In genomic region chr13:69547488-69548180, GRCm38 (mm10) we compare ENCODE assay signal across 17 mouse cellular contexts.
"Had no signal": no experiment of that assay in that cellular context is flagged by ENCODE, and none has a peak within 500 bp of the region (broad histone marks: within the 10 kb centered on the region; RNA-seq: fewer than 3 reads in every experiment).

No protein-coding gene starts in this region.

- H3K9ac ChIP-seq: lung, embryonic 15.5 days; midbrain, embryonic 13.5 days; midbrain, embryonic 15.5 days; neural tube, embryonic 12.5 days; stomach, embryonic 15.5 days had no signal

- H3K4me2 ChIP-seq: lung, embryonic 15.5 days; midbrain, embryonic 11.5 days; midbrain, embryonic 13.5 days; midbrain, embryonic 15.5 days; neural tube, embryonic 12.5 days; stomach, embryonic 15.5 days had no signal

- ATAC-seq: lung, postnatal 0 days; midbrain, embryonic 13.5 days; midbrain, embryonic 15.5 days had no signal

- H3K4me3 ChIP-seq: lung, embryonic 15.5 days; megakaryocyte, embryonic 14.5 days; midbrain, embryonic 13.5 days; midbrain, embryonic 15.5 days; neural tube, embryonic 12.5 days; stomach, embryonic 15.5 days had no signal

- H3K9me3 ChIP-seq: lung, embryonic 15.5 days; midbrain, embryonic 13.5 days; midbrain, embryonic 15.5 days; neural tube, embryonic 12.5 days; stomach, embryonic 15.5 days had no signal

- H3K27ac ChIP-seq: lung, embryonic 15.5 days; macrophage; midbrain, embryonic 13.5 days; midbrain, embryonic 15.5 days; neural tube, embryonic 12.5 days; stomach, embryonic 15.5 days; stomach, postnatal 0 days had no signal

- H3K36me3 ChIP-seq: lung, embryonic 15.5 days; midbrain, embryonic 13.5 days; midbrain, embryonic 15.5 days; neural tube, embryonic 12.5 days; stomach, embryonic 15.5 days had no signal

- H3K27me3 ChIP-seq: lung, embryonic 15.5 days; midbrain, embryonic 15.5 days; neural tube, embryonic 12.5 days; stomach, embryonic 15.5 days had no signal

- DNase-seq: lung, adult 2 months; lung, postnatal 14 days; lung, postnatal 36 days; right cerebral cortex, postnatal 14 days; thymus, adult 2 months; thymus, postnatal 25 days; thymus, postnatal 4 days had no signal
